ENCODE assay signal across 8 mouse cellular contexts in the genomic region with DNA sequence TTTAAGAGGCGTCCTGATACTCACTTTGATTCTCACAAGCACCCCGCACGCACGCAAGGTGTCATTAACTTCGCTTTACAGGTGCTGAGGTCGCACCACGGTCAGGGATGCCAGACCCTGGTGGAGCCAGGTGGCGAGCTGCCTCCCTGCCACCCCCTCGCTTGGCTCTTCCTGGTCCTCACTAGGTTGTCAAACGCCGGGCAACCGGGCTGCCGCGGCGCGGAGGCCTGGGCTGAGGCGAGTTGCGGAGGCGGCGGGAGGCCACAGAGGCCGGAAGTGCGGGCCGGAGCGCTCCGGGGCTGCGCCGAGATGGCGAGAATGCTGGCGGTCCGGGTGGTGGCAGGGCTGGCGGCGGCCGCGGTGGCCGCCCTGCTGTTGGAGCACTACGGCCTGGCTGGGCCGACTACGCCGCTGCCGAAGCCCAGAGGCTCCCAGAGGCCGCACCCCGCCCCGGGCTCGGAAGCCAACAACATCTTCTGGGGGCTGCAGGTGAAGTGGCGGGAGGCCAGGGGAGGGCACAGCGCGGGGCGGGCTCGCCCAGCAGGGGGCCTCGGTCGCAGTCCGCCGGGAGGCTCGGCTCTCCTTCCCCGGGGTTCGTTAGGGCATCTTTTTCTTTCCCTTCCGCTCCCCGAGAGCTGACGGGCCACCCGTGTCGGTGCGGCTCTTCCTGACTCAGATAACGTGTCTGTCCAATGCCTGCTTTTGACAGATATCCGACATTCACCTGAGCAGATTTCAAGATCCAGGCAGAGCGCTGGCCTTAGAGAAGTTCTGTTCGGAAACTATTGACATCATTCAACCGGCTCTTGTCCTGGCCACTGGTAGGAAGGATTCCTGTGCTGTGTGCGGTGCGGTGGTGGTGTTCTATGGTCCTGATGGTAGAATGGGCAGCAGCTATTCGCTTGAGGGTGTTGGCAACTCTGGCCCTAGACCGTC. TPM values are rescaled to one million over a fixed set of nuclear protein-coding genes. Genes with fewer than 3 reads are reported as not detected.
DNase-seq lines count a peak whose midpoint lies in the region; ATAC-seq and TF ChIP-seq lines count a peak whose summit lies in the region.

A gene (plus strand): TSS at position 28 of the 936 bp plus-strand sequence.

- H3K9me3 ChIP-seq in ES-Bruce4 (replicated peaks; ENCODE audit: control insufficient read depth, insufficient read depth, low read length, poor library complexity, severe bottlenecking) = no peaks in the 10 kb centered on the region
- no peaks in the 10 kb centered on the region for H3K9me3 ChIP-seq in forebrain, embryonic 12.5 days
- H3K9me3 ChIP-seq in heart, embryonic 15.5 days (replicated peaks) = no peaks in the 10 kb centered on the region
- H3K9me3 ChIP-seq in liver, embryonic 15.5 days (replicated peaks) = no peaks in the 10 kb centered on the region
- H3K9me3 ChIP-seq in neural tube, embryonic 11.5 days (ENCODE audit: control insufficient read depth, low read length) = no peaks in the 10 kb centered on the region
- H3K9me3 ChIP-seq in stomach, postnatal 0 days (ENCODE audit: control insufficient read depth, low read length) = no peaks in the 10 kb centered on the region

- no peaks in the 10 kb centered on the region for H3K4me1 ChIP-seq in ES-Bruce4 (ENCODE audit: control insufficient read depth, insufficient read depth, low read length)
- H3K4me1 ChIP-seq in forebrain, embryonic 12.5 days = peaks cover 5% of the 10 kb centered on the region; the same call in 1 of the 2 replicates
- H3K4me1 ChIP-seq in heart, embryonic 15.5 days (replicated peaks) = peaks cover 6% of the 10 kb centered on the region; the same call in 1 of the 2 replicates
- peaks cover 34% of the 10 kb centered on the region for H3K4me1 ChIP-seq in liver, embryonic 15.5 days (replicated peaks)
- no peaks in the 10 kb centered on the region for H3K4me1 ChIP-seq in neural tube, embryonic 11.5 days (ENCODE audit: control insufficient read depth, insufficient read depth, low read length)
- no peaks in the 10 kb centered on the region for H3K4me1 ChIP-seq in stomach, postnatal 0 days (replicated peaks; ENCODE audit: control insufficient read depth, insufficient read depth)

- TF ChIP-seq EP300 in ES-Bruce4 (IDR thresholded peaks at IDR 0.05; ENCODE audit: insufficient read depth, low read depth, low read length) = no peak
- no peak for TF ChIP-seq EP300 in stomach, postnatal 0 days (optimal IDR thresholded peaks at IDR 0.05)

- WGBS in forebrain, embryonic 12.5 days = 2% methylated on average over 71 of the region's 71 CpGs
- 1% methylated on average over 60 of the region's 71 CpGs for WGBS in heart, embryonic 15.5 days
- WGBS in liver, embryonic 15.5 days (ENCODE audit: insufficient replicate concordance) = 1% methylated on average over 71 of the region's 71 CpGs
- WGBS in neural tube, embryonic 11.5 days = 1% methylated on average over 59 of the region's 71 CpGs
- WGBS in stomach, postnatal 0 days = 2% methylated on average over 69 of the region's 71 CpGs

- DNase-seq in c-Kit-positive CD71-positive TER-119-positive erythroid progenitor cells, embryonic 14.5 days (ENCODE audit: low spot score) = peak; percentile 72
- DNase-seq in kidney, postnatal 14 days = peak; percentile 78
- DNase-seq in neural tube, embryonic 11.5 days (ENCODE audit: low spot score) = peak; percentile 70
- DNase-seq in stomach, postnatal 0 days (ENCODE audit: low spot score) = peak; percentile 80

- H3K4me2 ChIP-seq in forebrain, embryonic 12.5 days = peak within 1 kb of the TSS; percentile 94
- H3K4me2 ChIP-seq in heart, embryonic 15.5 days = peak within 1 kb of the TSS; percentile 97
- peak within 1 kb of the TSS; percentile 95 for H3K4me2 ChIP-seq in liver, embryonic 15.5 days
- H3K4me2 ChIP-seq in neural tube, embryonic 11.5 days (ENCODE audit: low read depth) = peak within 1 kb of the TSS; percentile 97
- H3K4me2 ChIP-seq in stomach, postnatal 0 days (replicated peaks; ENCODE audit: low read depth) = peak within 1 kb of the TSS; percentile 94

- no peak for TF ChIP-seq POLR2A in ES-Bruce4 (IDR thresholded peaks at IDR 0.05; ENCODE audit: insufficient read depth, low read length)

- no peak for TF ChIP-seq CTCF in ES-Bruce4 (IDR thresholded peaks at IDR 0.05; ENCODE audit: low read depth, low read length)
- peak; percentile 64 for TF ChIP-seq CTCF in stomach, postnatal 0 days (IDR thresholded peaks at IDR 0.05; ENCODE audit: low read depth)

- peak within 1 kb of the TSS; percentile 77 for H3K9ac ChIP-seq in ES-Bruce4 (ENCODE audit: low read depth, poor library complexity, severe bottlenecking)
- H3K9ac ChIP-seq in forebrain, embryonic 12.5 days = peak within 1 kb of the TSS; percentile 84
- H3K9ac ChIP-seq in heart, embryonic 15.5 days = peak within 1 kb of the TSS; percentile 83
- peak within 1 kb of the TSS; percentile 89 for H3K9ac ChIP-seq in liver, embryonic 15.5 days
- peak within 1 kb of the TSS; percentile 89 for H3K9ac ChIP-seq in neural tube, embryonic 11.5 days (ENCODE audit: low read length)
- H3K9ac ChIP-seq in stomach, postnatal 0 days (ENCODE audit: low read length) = peak within 1 kb of the TSS; percentile 89

- peak; percentile 75 for ATAC-seq in forebrain, embryonic 12.5 days (ENCODE audit: low FRiP score)
- peak; percentile 75 for ATAC-seq in heart, embryonic 15.5 days (replicated peaks; ENCODE audit: insufficient number of reproducible peaks, insufficient read depth, low FRiP score, low read depth)
- ATAC-seq in liver, embryonic 15.5 days (ENCODE audit: insufficient read depth) = peak; percentile 82
- peak; percentile 77 for ATAC-seq in neural tube, embryonic 11.5 days (ENCODE audit: insufficient read depth, low FRiP score, low TSS enrichment)
- ATAC-seq in stomach, postnatal 0 days (ENCODE audit: low FRiP score, low TSS enrichment) = peak; percentile 83

- H3K27me3 ChIP-seq in ES-Bruce4 (ENCODE audit: control insufficient read depth, insufficient read depth, low read length, poor library complexity, severe bottlenecking) = no peaks in the 10 kb centered on the region
- no peaks in the 10 kb centered on the region for H3K27me3 ChIP-seq in forebrain, embryonic 12.5 days
- H3K27me3 ChIP-seq in heart, embryonic 15.5 days = no peaks in the 10 kb centered on the region
- no peaks in the 10 kb centered on the region for H3K27me3 ChIP-seq in liver, embryonic 15.5 days
- no peaks in the 10 kb centered on the region for H3K27me3 ChIP-seq in neural tube, embryonic 11.5 days (ENCODE audit: control insufficient read depth, insufficient read depth, low read length)
- no peaks in the 10 kb centered on the region for H3K27me3 ChIP-seq in stomach, postnatal 0 days (ENCODE audit: control insufficient read depth, insufficient read depth, low read length)

- no peaks in the 10 kb centered on the region for H3K36me3 ChIP-seq in ES-Bruce4 (ENCODE audit: control insufficient read depth, insufficient read depth, low read length, poor library complexity, severe bottlenecking)
- no peaks in the 10 kb centered on the region; the same call in 1 of the 2 replicates for H3K36me3 ChIP-seq in forebrain, embryonic 12.5 days (replicated peaks)
- H3K36me3 ChIP-seq in heart, embryonic 15.5 days = no peaks in the 10 kb centered on the region
- H3K36me3 ChIP-seq in liver, embryonic 15.5 days (replicated peaks) = 0 out of 2 replicates have a peak, but pooled peaks cover 3% of the 10 kb centered on the region
- no peaks in the 10 kb centered on the region for H3K36me3 ChIP-seq in neural tube, embryonic 11.5 days (ENCODE audit: control insufficient read depth, insufficient read depth, low read length)
- H3K36me3 ChIP-seq in stomach, postnatal 0 days (ENCODE audit: control insufficient read depth, insufficient read depth, low read length) = no peaks in the 10 kb centered on the region

- H3K27ac ChIP-seq in ES-Bruce4 (ENCODE audit: insufficient read depth, low read length) = no peak within 1 kb of the TSS
- H3K27ac ChIP-seq in forebrain, embryonic 12.5 days = peak within 1 kb of the TSS; percentile 80
- H3K27ac ChIP-seq in heart, embryonic 15.5 days = peak within 1 kb of the TSS; percentile 71
- H3K27ac ChIP-seq in liver, embryonic 15.5 days (replicated peaks) = peak within 1 kb of the TSS; percentile 100
- peak within 1 kb of the TSS; percentile 67; the same call in 1 of the 2 replicates for H3K27ac ChIP-seq in neural tube, embryonic 11.5 days (ENCODE audit: low read depth, low read length)
- H3K27ac ChIP-seq in stomach, postnatal 0 days (replicated peaks) = peak within 1 kb of the TSS; percentile 93

- peak within 1 kb of the TSS; percentile 87 for H3K4me3 ChIP-seq in ES-Bruce4 (ENCODE audit: low read depth, low read length)
- peak within 1 kb of the TSS; percentile 81 for H3K4me3 ChIP-seq in forebrain, embryonic 12.5 days (replicated peaks)
- peak within 1 kb of the TSS; percentile 87 for H3K4me3 ChIP-seq in heart, embryonic 15.5 days
- H3K4me3 ChIP-seq in liver, embryonic 15.5 days (replicated peaks) = peak within 1 kb of the TSS; percentile 85
- H3K4me3 ChIP-seq in neural tube, embryonic 11.5 days (ENCODE audit: low read depth, low read length) = peak within 1 kb of the TSS; percentile 73
- H3K4me3 ChIP-seq in stomach, postnatal 0 days (ENCODE audit: low read depth, low read length) = peak within 1 kb of the TSS; percentile 71

RNA-seq across cellular contexts. Expression of the gene that starts here (rescaled TPM):
- 4.0 and 9.5 TPM in 2 replicates for polyA plus RNA-seq in ES-Bruce4 (2011; ENCODE audit: insufficient read depth, insufficient read length, low read depth, missing spikeins)
- 5.5 and 5.6 TPM in 2 replicates for polyA plus RNA-seq in forebrain, embryonic 12.5 days (2016; fragmentation: Nextera tagmentation; extraction: Ambion mirVana)
- polyA plus RNA-seq in heart, embryonic 15.5 days (2015; fragmentation: Nextera tagmentation; extraction: Ambion mirVana) = 2.8 and 2.9 TPM in 2 replicates
- polyA plus RNA-seq in liver, embryonic 15.5 days (2015; fragmentation: Nextera tagmentation; extraction: Ambion mirVana) = 2.2 and 2.6 TPM in 2 replicates
- polyA plus RNA-seq in neural tube, embryonic 11.5 days (2014; fragmentation: Nextera tagmentation; extraction: Ambion mirVana) = 5.2 and 7.6 TPM in 2 replicates
- polyA plus RNA-seq in stomach, postnatal 0 days (2015; fragmentation: Nextera tagmentation; extraction: Ambion mirVana) = 9.9 and 10.7 TPM in 2 replicates
